Mouse (Mus musculus): ENCODE measurements at regions not wholly inside any gene's neighbourhood (a gene's known extent, or its start where the extent isn't known, plus 50 kb on each side); places are given as distances from the start of the nearest gene placed in this dataset.

- no peak overlapping the region for H3K27ac ChIP-seq (ENCODE audit: insufficient read depth, low read length)
- no peaks in the 10 kb centered on the region for H3K4me1 ChIP-seq (ENCODE audit: control insufficient read depth, insufficient read depth, low read length)
- TF ChIP-seq POLR2A (IDR thresholded peaks at IDR 0.05; ENCODE audit: extremely low read depth, insufficient read depth, low read length): no peak
- TF ChIP-seq CTCF (IDR thresholded peaks at IDR 0.05; ENCODE audit: extremely low read depth, insufficient read depth, low read length): no peak
- H3K4me3 ChIP-seq (ENCODE audit: insufficient read depth, low read length): no peak overlapping the region
These were observed 220.8 kb upstream of the Cdh5 start for GRCm38 (mm10) chr8:103880431-103881145.

DNA sequence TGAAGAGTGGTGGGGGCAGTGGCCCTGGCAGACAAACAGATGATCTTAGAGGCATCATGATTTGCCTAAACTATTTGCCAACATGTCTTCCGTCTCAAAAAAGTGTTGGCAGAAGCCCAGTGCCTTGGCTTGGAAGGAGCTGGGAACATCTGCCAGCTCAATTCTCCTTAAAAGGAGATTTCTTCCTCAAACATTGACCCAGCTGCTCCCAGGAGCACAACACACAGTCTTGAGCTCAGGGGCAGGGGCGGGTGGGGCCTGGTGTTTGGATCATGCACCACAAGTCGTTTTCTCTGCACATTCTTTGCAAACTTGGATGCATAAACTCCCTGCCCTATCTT is 220.3 kb upstream of the Cdh5 start:
- TF ChIP-seq POLR2A (IDR thresholded peaks at IDR 0.05; ENCODE audit: extremely low read depth, insufficient read depth, low read length): no peak
- no peak for TF ChIP-seq CTCF (IDR thresholded peaks at IDR 0.05; ENCODE audit: extremely low read depth, insufficient read depth, low read length)
- Histone ChIP-seq H3K4me1 (ENCODE audit: control insufficient read depth, insufficient read depth, low read length) (no peaks in the 10 kb centered on the region), H3K4me3 (ENCODE audit: insufficient read depth, low read length) (no peak overlapping the region), H3K27ac (ENCODE audit: insufficient read depth, low read length) (no peak overlapping the region)

GRCm38 (mm10) chr8:103884873-103885780 is 216.3 kb upstream of the Cdh5 start:
- TF ChIP-seq CTCF (IDR thresholded peaks at IDR 0.05; ENCODE audit: extremely low read depth, insufficient read depth, low read length) (no peak), POLR2A (IDR thresholded peaks at IDR 0.05; ENCODE audit: extremely low read depth, insufficient read depth, low read length) (no peak)
- no peaks in the 10 kb centered on the region for H3K4me1 ChIP-seq (ENCODE audit: control insufficient read depth, insufficient read depth, low read length)
- no peak overlapping the region for H3K4me3 ChIP-seq (ENCODE audit: insufficient read depth, low read length)
- no peak overlapping the region for H3K27ac ChIP-seq (ENCODE audit: insufficient read depth, low read length)

GRCm38 (mm10) chr8:103894589-103894988 is 206.8 kb upstream of the Cdh5 start:
- no peak for TF ChIP-seq POLR2A (IDR thresholded peaks at IDR 0.05; ENCODE audit: extremely low read depth, insufficient read depth, low read length)
- TF ChIP-seq CTCF (IDR thresholded peaks at IDR 0.05; ENCODE audit: extremely low read depth, insufficient read depth, low read length): no peak
- Histone ChIP-seq H3K27ac (ENCODE audit: insufficient read depth, low read length) (no peak overlapping the region), H3K4me1 (ENCODE audit: control insufficient read depth, insufficient read depth, low read length) (no peaks in the 10 kb centered on the region), H3K4me3 (ENCODE audit: insufficient read depth, low read length) (no peak overlapping the region)

DNA sequence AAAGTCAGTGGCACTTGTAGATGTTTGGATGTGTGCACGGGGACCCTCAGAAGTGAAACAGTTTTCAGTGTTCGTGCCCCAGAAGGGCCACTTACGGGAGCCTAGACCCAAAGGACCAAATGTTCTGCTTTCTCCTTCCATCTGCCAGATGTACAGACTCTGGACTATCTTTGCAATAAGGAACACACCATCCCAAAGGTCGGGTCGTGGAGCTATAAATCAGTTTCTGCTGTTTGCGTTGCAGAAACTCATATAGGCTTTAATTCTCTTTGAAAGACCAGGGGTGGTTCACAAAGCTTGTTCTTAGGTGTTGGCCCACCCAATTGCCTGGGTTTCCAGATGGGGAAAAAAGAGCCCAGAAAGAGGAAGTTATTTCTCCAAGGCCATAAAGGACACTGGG is 206.3 kb upstream of the Cdh5 start:
- no peak overlapping the region for H3K4me3 ChIP-seq (ENCODE audit: insufficient read depth, low read length)
- no peak overlapping the region for H3K27ac ChIP-seq (ENCODE audit: insufficient read depth, low read length)
- H3K4me1 ChIP-seq (ENCODE audit: control insufficient read depth, insufficient read depth, low read length): no peaks in the 10 kb centered on the region
- TF ChIP-seq POLR2A (IDR thresholded peaks at IDR 0.05; ENCODE audit: extremely low read depth, insufficient read depth, low read length): no peak
- no peak for TF ChIP-seq CTCF (IDR thresholded peaks at IDR 0.05; ENCODE audit: extremely low read depth, insufficient read depth, low read length)

DNA sequence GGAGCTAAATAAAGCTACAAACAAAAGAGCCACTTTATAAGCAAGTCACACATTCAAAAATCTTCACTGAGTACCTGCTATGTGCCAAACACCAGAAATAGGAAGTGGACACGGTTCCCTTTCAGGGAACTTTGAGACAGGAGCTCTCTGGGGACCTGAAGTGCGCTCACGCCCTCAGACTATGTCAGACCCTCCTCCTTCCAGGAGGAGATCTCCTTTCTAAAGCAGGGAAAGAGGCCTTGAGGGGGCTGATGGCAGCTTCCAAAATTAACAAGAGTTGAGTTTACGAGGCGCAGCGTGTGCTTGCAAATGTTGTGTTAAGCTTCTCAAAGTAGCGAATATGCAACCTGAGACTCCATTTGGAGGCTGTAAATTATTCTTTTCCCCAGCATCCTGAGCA is 204.0 kb upstream of the Cdh5 start:
- no peaks in the 10 kb centered on the region for H3K4me1 ChIP-seq (ENCODE audit: control insufficient read depth, insufficient read depth, low read length)
- H3K27ac ChIP-seq (ENCODE audit: insufficient read depth, low read length): no peak overlapping the region
- no peak for TF ChIP-seq POLR2A (IDR thresholded peaks at IDR 0.05; ENCODE audit: extremely low read depth, insufficient read depth, low read length)
- TF ChIP-seq CTCF (IDR thresholded peaks at IDR 0.05; ENCODE audit: extremely low read depth, insufficient read depth, low read length): no peak
- no peak overlapping the region for H3K4me3 ChIP-seq (ENCODE audit: insufficient read depth, low read length)

GRCm38 (mm10) chr8:103902516-103902915 is 198.9 kb upstream of the Cdh5 start:
- Histone ChIP-seq H3K27ac (ENCODE audit: insufficient read depth, low read length) (no peak overlapping the region), H3K4me1 (ENCODE audit: control insufficient read depth, insufficient read depth, low read length) (no peaks in the 10 kb centered on the region), H3K4me3 (ENCODE audit: insufficient read depth, low read length) (no peak overlapping the region)
- TF ChIP-seq CTCF (IDR thresholded peaks at IDR 0.05; ENCODE audit: extremely low read depth, insufficient read depth, low read length): no peak
- no peak for TF ChIP-seq POLR2A (IDR thresholded peaks at IDR 0.05; ENCODE audit: extremely low read depth, insufficient read depth, low read length)

GRCm38 (mm10) chr8:103903635-103904034 is 197.8 kb upstream of the Cdh5 start:
- Histone ChIP-seq H3K27ac (ENCODE audit: insufficient read depth, low read length) (no peak overlapping the region), H3K4me3 (ENCODE audit: insufficient read depth, low read length) (no peak overlapping the region), H3K4me1 (ENCODE audit: control insufficient read depth, insufficient read depth, low read length) (no peaks in the 10 kb centered on the region)
- TF ChIP-seq CTCF (IDR thresholded peaks at IDR 0.05; ENCODE audit: extremely low read depth, insufficient read depth, low read length): no peak
- TF ChIP-seq POLR2A (IDR thresholded peaks at IDR 0.05; ENCODE audit: extremely low read depth, insufficient read depth, low read length): no peak

- no peak overlapping the region for H3K27ac ChIP-seq (ENCODE audit: insufficient read depth, low read length)
- no peak for TF ChIP-seq CTCF (IDR thresholded peaks at IDR 0.05; ENCODE audit: extremely low read depth, insufficient read depth, low read length)
- no peak for TF ChIP-seq POLR2A (IDR thresholded peaks at IDR 0.05; ENCODE audit: extremely low read depth, insufficient read depth, low read length)
- H3K4me3 ChIP-seq (ENCODE audit: insufficient read depth, low read length): no peak overlapping the region
- no peaks in the 10 kb centered on the region for H3K4me1 ChIP-seq (ENCODE audit: control insufficient read depth, insufficient read depth, low read length)
These were observed 193.8 kb upstream of the Cdh5 start for GRCm38 (mm10) chr8:103907662-103908061.
